Mouse (Mus musculus) stomach, embryonic 15.5 days (tissue): ENCODE data around the gene Usp12. TPM values are rescaled to one million over a fixed set of nuclear protein-coding genes. Genes with fewer than 3 reads are reported as not detected.

Experiments
- polyA plus RNA-seq: library from polyadenylated mRNA; unstranded; fragments of >200 nt; fragmentation: Nextera tagmentation; extraction: Ambion mirVana; gene quantifications from 2 replicates; pipeline ENCODE4 v1.2.1, GENCODE M21; 2015

The Usp12 gene
- polyA plus RNA-seq, 1 experiment from 2014 or later = 18.9 TPM

Other genes with a start within 250 kb of the Usp12 start
- gene Gm3415, start 238.9 kb downstream of the Usp12 start, polyA plus RNA-seq = not detected in 2 replicates
- gene Gpr12, start 209.8 kb downstream of the Usp12 start, polyA plus RNA-seq = 0.10 TPM in 2 replicates
- 489 and 511 TPM in 2 replicates for gene Rpl21, start 37.9 kb upstream of the Usp12 start, polyA plus RNA-seq
- 16.4 and 18.1 TPM in 2 replicates for gene Rasl11a, start 50.1 kb upstream of the Usp12 start, polyA plus RNA-seq
- 116 and 122 TPM in 2 replicates for gene Gtf3a, start 153.7 kb upstream of the Usp12 start, polyA plus RNA-seq
- gene Mtif3, start 168.8 kb upstream of the Usp12 start, polyA plus RNA-seq = 23.1 and 24.2 TPM in 2 replicates